Mouse (Mus musculus): ENCODE measurements around the gene Trub1. TPM values are rescaled to one million over a fixed set of nuclear protein-coding genes. Genes with fewer than 3 reads are reported as not detected.

Trub1 gene
- total RNA-seq, 2 experiments from 2014 or later: 4.1 to 5.1 TPM

DNA sequence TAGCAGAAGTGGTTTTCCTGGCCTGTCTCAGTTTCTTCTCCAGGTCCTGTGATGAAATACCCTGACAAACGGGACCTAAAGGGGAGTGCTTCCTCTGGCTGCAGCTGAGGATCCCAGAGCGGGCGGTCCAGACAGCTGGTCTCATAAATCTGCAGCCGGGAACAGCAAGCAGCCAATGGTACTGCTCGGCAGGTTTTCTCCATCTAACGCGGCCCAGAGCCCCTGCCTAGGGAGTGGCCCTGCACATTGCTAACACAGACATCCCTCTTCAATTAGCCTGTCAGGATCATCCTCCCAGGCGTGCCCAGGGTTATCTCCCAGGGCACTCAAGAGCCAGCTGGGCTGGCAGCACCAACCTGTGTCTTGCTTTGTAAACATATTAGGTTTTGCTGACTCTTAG lies 38.3 kb downstream of the Trub1 start:
- no peak for DNase-seq (ENCODE audit: low spot score)

DNA sequence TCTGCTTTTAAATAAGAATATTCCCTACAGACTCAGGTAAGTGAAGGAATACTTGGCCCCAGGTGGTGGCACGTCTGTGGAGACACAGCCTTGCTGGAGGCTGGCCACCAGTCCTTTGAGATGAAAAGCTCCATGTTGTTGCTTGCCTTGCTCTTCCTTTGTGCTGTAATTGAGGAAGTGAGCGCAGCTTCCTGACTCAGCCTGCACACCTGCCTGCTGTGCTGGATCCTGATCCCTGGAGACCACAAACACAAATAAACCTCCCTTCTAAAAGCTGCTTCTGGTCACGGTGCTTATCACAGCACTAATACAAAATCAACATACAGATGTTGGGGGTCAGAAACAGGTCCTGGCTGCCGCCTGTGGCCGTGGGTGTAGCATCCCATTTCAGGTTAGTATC lies 41.3 kb downstream of the Trub1 start:
- no peak for DNase-seq (ENCODE audit: low spot score)

DNA sequence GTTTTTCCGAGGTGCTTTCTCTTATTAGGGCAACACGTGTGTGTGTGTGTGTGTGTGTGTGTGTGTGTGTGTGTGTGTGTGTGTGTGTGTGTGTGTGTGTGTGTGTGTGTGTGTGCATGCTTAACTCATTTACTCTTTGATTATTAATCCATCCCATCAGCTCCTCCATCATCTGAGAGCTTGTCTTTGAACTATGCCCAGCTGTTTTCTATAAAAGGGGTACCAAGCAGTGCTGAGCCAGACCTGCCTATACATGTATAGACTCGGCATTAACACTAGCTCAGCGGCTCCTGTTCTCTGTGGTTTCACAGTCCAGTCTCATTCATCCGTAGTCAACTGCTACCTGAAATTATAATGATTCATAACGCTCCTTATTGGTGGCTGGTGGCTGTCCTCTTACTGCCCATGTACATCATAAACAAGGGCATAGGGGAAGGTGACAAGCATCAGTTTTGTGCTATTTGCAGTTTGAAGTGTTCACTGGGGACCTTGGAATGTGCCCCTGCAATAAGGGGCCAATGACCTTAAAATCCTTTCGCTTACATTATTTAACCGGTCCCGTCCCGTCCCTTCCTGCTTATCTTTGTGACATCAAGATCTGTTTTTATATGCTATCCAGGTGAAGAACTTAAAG lies 45.5 kb downstream of the Trub1 start:
- no peak for DNase-seq (ENCODE audit: low spot score)

DNA sequence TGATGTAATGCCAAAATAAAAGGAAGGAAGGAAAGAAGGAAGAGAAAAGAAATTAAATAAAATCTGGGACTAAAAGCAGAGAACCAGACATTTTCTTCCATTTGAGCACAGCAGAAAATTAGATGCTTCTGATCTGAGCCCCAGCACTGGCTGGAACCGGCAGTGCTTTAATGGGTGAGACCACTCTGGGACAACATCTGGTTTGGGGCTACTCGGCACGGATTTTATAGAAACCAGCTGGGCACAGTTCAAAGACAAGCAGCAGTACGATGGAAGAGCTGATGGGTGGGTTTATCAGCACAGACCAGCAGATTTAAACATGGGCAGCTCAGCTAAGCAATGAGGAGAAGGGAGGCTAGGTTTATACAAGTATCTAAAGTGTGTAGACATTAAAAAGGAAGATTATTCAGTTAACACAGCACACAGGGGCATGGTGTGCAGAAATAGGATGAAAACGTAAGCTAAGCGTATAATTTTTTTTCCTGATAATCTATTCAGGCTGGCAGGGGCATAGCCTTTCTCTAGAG lies 46.2 kb downstream of the Trub1 start:
- DNase-seq (ENCODE audit: low spot score): no peak

DNA sequence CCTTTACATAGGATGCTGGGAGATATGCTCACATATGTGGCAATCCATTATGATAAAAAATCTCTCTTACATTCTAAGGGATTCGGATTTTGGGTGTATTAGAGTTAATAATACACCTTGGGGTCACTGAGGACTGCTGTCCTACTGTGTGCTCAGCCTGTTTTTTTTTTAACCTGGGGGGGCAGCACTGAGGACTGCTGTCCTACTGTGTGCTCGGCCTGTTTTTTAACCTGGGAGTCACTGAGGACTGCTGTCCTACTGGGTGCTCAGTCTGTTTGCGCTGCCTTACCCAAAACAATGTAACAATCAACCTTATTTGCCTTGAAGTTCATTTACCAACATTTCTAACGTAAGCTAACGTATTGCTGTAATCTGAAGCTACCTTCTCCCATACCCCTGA lies 47.5 kb downstream of the Trub1 start:
- no peak for DNase-seq (ENCODE audit: low spot score)

DNA sequence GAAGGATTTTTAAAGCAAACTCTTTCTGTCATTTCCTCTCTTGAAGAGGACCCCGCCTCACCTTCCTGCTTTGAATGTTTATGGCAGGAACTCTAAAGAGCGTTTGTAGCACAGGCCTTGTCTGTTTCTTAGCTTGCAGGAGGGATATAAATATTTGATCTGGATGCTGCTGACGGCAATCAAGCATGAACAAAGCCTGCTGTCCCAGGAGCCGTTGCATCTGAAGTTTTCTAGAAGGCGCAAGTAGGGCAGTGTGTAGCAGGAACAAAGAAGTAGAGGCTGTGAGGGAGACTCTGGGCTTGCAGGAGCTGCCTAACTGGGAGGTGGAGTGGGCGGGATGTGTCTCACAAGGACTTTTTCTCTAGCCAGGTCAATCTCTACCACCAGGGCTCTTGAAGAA lies 50.4 kb downstream of the Trub1 start:
- DNase-seq (ENCODE audit: low spot score): no peak

DNA sequence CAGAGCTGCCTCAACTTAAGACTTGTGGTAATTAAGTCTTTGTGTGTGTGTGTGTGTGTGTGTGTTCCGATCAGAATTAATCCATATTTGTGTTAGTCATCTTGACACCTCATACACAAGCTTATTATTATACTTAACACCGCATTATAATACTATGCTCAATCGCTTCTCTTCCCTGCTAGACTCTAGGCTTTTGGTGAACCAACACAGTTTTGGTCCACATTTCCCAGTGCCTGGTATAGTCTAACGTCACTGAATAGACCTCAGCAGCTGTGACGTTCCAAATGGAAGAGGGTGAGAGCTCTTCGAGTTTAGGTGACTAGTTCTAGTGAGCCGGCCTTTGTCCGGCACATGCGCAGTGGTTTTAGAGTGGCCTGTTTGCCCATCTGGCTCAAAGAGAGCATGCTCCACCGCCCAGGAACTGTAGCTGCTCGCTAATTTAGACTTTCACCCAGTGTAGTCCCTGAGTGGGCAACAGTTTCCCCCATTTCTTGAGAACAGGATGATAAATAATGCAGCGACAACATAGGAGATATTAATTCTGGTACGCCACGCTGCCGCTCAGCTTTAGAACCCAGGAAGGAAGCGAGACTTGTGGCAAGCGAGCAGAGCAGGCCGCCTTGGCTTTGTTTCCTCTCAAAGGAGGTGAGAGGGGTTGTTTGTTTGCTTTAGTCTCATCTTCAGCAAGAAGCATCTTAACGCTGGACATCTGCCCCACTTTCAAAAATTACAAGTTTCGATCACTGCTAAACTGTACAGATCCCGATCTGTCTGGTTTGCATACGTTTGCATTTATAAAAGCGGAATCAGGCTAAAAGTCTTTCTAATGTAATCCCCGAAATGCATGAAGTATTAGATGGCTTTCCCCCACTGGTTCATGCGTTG lies 52.6 kb downstream of the Trub1 start:
- DNase-seq (ENCODE audit: low spot score): no peak

DNA sequence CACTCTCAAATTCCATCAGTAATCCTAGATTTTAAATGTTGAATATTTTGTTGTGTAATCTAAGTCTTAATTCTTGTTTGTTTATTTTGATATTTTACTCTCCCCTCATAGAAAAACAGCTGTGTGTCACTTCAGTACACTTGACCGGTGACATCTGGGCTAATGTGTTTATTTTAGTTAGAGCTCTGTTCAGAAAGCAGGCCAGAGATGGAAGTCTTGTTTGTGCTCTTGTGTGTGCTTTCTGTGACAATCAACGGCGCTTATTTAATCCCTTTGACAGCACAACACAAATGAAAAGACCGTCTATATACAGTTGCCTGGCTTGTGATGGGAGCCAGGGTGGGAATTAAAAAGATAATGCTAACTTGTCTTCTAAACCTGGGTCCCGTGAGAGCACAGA lies 53.9 kb downstream of the Trub1 start:
- no peak for DNase-seq (ENCODE audit: low spot score)

DNA sequence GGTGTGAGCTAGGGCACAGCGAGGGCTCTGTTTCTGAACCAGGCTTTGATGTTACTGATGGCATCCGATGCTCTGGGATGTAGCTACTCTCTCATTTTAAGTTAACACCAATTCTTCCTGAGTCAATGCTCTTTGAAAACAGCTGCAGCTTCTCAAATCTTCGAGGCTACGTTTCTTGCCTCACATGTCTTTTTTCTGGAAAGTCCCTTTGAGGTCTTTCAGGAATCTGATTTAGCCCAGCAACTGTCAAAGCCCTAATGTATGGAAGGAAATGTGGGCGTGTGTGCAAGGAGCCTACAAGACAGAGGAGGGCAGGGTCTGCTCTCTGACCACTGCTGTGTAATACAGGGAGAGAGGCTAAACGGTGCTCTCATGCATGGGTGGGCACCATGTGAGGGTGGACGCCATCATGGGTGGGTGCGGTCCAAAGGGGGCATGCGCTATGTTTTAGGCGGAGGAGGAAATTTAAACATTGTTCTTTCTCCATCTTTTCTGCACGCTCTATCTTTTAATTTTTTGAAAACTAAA lies 55.6 kb downstream of the Trub1 start:
- DNase-seq (ENCODE audit: low spot score): no peak

DNA sequence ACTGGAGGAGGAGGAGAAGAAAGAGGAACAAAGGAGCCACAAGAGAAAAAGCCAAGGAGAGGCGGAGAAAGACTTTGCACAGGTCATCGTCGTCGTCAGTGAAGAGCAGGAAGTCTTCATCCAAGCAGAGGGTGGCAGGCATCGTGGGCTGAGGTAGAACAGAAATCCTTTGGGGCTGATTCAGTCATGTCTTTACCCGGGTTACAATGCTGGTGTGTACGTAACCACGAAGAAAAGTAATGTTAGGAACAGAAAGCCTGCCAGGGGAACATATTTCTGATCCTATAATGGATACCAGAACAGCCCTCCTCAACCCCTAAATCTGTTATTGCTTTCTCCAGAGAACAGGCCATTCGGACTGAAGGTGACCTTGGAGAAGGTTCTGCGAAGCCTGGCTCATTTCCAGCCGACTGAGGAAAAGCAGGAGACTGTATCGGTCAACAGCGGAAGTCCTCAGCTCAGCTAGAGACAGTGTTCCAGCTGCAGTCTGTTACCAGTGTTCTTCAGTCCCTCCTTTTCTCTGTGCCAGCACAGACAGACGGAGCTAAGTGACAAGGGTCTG lies 57.1 kb downstream of the Trub1 start:
- no peak for DNase-seq (ENCODE audit: low spot score)

DNA sequence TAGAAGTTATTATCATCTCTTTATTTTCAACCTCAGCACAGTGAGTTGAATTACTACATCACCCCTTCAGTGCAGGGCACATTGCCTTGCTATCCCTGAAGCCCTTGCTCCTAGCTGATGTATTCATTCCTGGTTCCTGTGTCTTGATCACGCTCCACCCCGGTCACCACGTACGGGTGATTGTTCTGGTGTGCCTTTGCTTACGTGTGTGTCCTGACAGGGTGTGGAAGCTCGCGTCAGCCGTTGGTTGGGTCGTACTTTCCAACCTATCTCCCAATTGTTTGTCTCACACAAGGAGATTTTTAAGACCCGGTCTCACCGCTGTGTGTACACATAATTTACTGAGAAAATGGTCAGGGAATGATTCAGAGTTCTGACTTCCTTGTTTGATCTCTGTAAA lies 58.1 kb downstream of the Trub1 start:
- no peak for DNase-seq (ENCODE audit: low spot score)

DNA sequence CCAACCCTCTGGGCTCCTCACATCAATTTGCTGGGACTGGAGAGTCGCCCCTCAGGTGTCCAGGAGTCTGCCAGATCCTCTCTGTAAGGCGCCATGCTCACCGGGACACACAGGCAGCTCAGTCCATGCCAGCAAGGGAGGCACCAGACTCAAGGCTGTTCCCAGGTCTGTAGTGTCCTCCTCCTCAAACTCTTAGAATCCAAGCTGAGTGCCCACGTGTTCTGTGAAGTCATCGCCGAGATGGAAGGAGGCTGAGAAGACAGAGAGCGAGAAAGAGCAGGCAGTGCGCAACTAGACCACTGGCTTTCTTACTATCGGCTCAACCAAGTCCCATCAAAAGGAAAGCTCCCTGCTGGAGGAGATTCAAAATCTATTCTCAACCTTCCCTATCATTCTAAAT lies 60.4 kb downstream of the Trub1 start:
- no peak for DNase-seq (ENCODE audit: low spot score)

DNA sequence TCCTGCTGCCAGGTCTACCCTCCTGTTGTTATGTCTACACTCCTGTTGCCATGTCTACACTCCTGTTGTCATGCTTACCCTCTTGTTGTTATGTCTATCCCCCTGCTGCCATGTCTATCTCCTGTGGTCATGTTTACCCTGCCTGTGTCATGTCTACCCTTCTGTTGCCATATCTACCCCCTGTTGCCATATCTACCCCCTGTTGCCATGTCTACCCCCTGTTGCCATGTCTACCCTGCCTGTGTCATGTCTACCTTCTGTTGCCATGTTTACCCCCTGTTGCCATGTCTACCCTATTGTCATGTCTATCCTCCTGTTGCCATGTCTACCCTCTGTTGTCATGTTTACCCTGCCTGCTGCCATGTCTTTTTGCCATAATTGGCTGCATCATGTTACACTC lies 69.0 kb downstream of the Trub1 start:
- DNase-seq (ENCODE audit: low spot score): no peak

DNA sequence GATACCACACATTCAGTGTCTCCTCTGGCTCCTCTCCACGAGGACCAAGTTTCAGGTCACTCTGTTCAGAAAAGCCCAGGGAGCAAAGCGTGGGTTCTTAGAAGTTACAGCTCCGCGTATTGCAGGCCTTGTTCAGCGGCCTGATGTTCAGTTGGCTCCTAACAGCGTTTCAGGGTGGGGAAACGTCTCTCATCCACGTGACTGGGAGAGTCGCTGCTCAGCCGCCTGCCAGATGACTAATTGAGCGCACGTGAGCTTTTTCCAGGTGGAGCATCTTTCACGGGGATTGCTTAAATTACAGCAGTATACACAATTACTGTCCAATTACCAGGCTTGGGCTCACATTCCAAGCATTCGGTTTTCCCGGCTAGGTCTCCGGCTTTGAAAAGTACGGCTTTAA lies 70.7 kb downstream of the Trub1 start:
- peak; percentile 9 for DNase-seq (ENCODE audit: low spot score)

DNA sequence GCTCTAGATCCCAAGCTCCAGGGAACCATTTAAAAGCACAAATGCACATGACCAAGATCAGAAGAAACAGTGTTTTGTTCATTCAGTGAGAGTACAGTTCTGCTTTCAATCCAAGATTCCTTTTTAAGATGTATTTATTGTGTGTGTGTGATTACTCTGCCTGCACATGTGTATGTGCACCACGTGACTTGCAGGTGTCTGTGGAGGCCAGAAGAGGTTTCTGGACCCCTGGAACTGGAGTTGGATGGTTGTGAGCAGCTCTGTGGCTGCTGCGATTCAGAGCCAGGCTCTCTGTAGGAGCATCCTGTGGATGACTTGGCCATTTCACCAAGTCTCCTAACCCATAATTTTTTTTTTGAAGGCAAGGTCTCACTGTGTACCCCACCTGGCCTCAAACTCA lies 73.0 kb downstream of the Trub1 start:
- no peak for DNase-seq (ENCODE audit: low spot score)

DNA sequence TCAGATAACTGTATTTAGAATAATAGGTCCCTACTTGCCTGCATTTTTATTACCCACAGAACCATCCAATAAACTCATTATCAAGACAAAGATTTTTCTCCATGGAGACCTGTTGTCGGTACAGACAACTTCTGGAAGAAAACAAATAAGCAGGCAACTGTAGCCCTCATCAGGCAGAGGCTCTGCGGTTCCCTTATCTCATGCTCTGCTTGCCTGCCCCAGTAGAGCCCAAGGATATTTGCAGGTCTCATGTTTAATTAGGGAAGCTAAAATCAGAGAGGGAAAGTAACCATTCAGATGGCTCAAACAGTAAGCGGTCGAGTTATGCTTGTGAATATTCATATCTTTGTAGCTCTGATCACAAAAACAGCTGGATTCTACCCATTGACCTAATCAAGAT lies 77.5 kb downstream of the Trub1 start:
- no peak for DNase-seq (ENCODE audit: low spot score)

DNA sequence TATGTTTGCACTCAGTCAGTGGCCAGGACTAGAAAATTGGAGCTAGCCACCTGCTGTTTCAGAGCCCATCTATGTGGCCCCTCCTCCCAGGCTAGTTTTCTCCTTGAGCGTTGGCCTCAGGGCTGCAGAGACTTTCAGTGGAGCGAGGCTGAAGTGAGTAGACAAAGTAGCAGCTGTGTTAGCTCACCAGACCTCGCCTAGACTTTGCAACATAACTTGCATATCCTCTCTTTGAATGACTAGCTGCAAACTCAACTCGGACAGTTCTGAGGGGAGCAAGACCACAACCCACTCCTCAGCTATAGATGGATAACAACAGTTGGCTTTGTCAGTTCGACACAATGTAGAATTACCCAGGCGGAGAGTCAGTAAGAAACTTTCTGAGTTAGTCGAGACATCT lies 81.5 kb downstream of the Trub1 start:
- no peak for DNase-seq (ENCODE audit: low spot score)

DNA sequence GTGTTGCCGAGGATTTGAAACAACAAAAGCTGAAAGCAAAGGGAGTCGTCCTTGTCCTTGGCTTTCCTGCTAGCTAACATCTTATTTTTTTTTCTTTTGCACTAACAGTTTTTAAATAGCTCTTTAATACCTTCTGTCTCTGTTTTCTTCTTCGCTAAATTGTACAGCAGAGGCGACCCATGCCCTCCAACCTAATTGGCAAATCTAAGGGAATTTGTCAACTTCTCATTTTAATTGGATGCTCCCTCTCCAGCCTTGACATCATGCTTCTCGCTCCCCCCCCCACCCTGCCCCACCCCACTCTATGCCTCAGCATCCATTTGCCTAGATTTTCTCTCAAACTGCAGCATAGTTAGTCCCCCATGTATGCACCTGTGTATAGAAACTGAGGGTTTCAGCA lies 83.8 kb downstream of the Trub1 start:
- no peak for DNase-seq (ENCODE audit: low spot score)

DNA sequence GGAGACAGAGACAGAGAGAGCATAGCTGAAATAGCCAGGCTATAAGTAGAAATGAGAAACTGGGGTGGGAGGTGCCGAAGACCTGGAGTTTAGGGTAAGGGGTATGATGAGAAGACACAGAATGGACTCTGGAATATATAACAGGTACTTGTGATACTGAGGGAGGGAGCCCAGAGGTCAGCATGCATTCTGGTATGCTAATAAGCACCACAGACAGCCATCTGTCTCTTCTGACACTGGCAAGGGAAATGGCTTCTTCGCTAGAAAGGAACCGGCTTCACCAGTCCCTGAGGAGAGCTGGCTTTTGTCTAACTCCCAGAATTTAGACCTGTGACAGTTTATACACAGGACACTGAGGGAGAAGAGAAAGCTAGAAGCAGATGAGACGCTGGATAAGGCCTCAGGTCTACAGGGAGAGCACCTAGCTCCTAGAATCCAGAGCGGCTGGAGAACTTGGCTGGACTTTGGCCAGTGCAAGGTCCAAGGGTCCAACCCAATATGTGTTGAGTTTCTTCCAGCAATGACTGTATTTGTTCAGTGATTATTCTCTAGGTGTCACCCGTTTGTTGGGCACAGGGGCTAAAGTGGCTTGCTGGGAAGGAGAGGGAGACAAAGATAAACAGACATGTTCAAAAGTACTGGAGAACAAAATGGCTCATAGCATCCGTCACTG lies 84.9 kb downstream of the Trub1 start:
- DNase-seq (ENCODE audit: low spot score): no peak

DNA sequence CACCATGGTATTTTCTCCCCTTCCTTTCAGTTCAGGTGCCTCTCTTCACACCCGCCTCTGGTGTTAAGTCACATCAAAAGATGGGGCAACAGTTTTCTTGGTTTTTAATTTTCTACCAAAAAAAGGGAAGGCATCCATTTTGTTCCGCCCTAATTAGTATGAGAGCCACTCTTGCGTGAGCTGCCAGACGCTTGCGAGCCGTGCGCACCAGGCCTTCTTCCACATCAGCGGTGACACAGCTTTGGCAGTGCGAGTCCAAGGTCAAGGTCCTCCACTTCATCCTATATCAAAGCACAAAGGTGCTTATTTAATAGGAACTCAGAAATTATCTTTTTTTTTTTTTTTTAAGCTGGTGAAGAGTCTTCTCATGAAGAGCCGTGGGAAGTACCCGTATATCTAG lies 87.4 kb downstream of the Trub1 start:
- DNase-seq (ENCODE audit: low spot score): no peak
